Mouse (Mus musculus) embryonic facial prominence, embryonic 10.5 days (tissue): ENCODE data around the gene Cd2ap. TPM values are rescaled to one million over a fixed set of nuclear protein-coding genes. Genes with fewer than 3 reads are reported as not detected.
A peak's percentile ranks its signal among the peaks of the same experiment; 100 is the strongest.
"Not testable (repeated sequence)": the region's sequence is repeated elsewhere in the genome, so short reads cannot be mapped to it uniquely, and the experiment has no call there.

Experiments used
- DNase-seq: peaks from one replicate; pipeline ENCODE4 v3.0.0-alpha.2; 2017; ENCODE audit warnings: low spot score
- H3K27ac ChIP-seq: fragments of 300-500 bp; sonication (generic); replicated peaks from 2 replicates; pipeline ENCODE4 v1.5.1; 2016; ENCODE audit warnings: mild to moderate bottlenecking
- H3K27me3 ChIP-seq: fragments of 300-500 bp; sonication (generic); replicated peaks from 2 replicates; pipeline ENCODE4 v1.6.1; 2016; ENCODE audit warnings: low read depth, mild to moderate bottlenecking; ENCODE audit not compliant: poor library complexity, severe bottlenecking
- H3K36me3 ChIP-seq: fragments of 300-500 bp; sonication (generic); replicated peaks from 2 replicates; pipeline ENCODE4 v1.6.1; 2016; ENCODE audit warnings: mild to moderate bottlenecking, moderate library complexity
- H3K4me1 ChIP-seq: fragments of 300-500 bp; sonication (generic); 2 replicates; pipeline ENCODE4 v1.6.1; 2016
- H3K4me3 ChIP-seq: fragments of 300-500 bp; sonication (generic); 2 replicates; pipeline ENCODE4 v1.5.1; 2016; ENCODE audit warnings: mild to moderate bottlenecking, moderate library complexity
- H3K9me3 ChIP-seq: fragments of 300-500 bp; sonication (generic); 2 replicates; pipeline ENCODE4 v1.6.1; 2016; ENCODE audit warnings: mild to moderate bottlenecking
- WGBS: fragments of 180-500 bp; shearing (Covaris S2); methylation state at CpG from one replicate; pipeline ENCODE4 v1.1.7; 2016; 5-methylcytosine and 5-hydroxymethylcytosine counted together
- polyA plus RNA-seq: library from polyadenylated mRNA; unstranded; fragments of >200 nt; fragmentation: Nextera tagmentation; extraction: Ambion mirVana; gene quantifications from 2 replicates; pipeline ENCODE4 v1.2.1, GENCODE M21; 2016

Cd2ap gene
- polyA plus RNA-seq: 14.9 and 17.0 TPM in 2 replicates

GRCm38 (mm10) chr17:42876001-42876903 is at the start of gene Cd2ap:
Cd2ap (minus strand) TSS chr17:42876665.
- Histone ChIP-seq H3K4me3 (peak within 1 kb of the TSS; percentile 86), H3K36me3 (no peaks in the 10 kb centered on the region), H3K9me3 (no peaks in the 10 kb centered on the region), H3K27me3 (no peaks in the 10 kb centered on the region; the same call in 1 of the 2 replicates), H3K4me1 (peaks cover 15% of the 10 kb centered on the region), H3K27ac (peak within 1 kb of the TSS; percentile 98)
- under 1% methylated on average over 94 of the region's 94 CpGs for WGBS
- DNase-seq: peak; percentile 96

GRCm38 (mm10) chr17:42924731-42925130 is 48.3 kb upstream of the Cd2ap start:
- no peak for DNase-seq
- H3K4me3 ChIP-seq: no peak overlapping the region
- no peaks in the 10 kb centered on the region for H3K4me1 ChIP-seq
- no peaks in the 10 kb centered on the region for H3K36me3 ChIP-seq
- H3K9me3 ChIP-seq: no peaks in the 10 kb centered on the region
- H3K27ac ChIP-seq: no peak overlapping the region
- 88% methylated on average over 5 of the region's 5 CpGs for WGBS
- no peaks in the 10 kb centered on the region for H3K27me3 ChIP-seq

- no peaks in the 10 kb centered on the region for H3K36me3 ChIP-seq
- no peaks in the 10 kb centered on the region for H3K27me3 ChIP-seq
- 84% methylated on average over 9 of the region's 9 CpGs for WGBS
- no peaks in the 10 kb centered on the region for H3K9me3 ChIP-seq
- H3K27ac ChIP-seq: no peak overlapping the region
- H3K4me3 ChIP-seq: no peak overlapping the region
- H3K4me1 ChIP-seq: no peaks in the 10 kb centered on the region
- no peak for DNase-seq
Measured at GRCm38 (mm10) chr17:42918810-42919209, 42.3 kb upstream of the Cd2ap start.

GRCm38 (mm10) chr17:42914726-42915125 is 38.3 kb upstream of the Cd2ap start:
- no peaks in the 10 kb centered on the region for H3K27me3 ChIP-seq
- H3K27ac ChIP-seq: no peak overlapping the region
- H3K9me3 ChIP-seq: no peaks in the 10 kb centered on the region
- 0 out of 2 replicates have a peak, but pooled peaks cover under 1% of the 10 kb centered on the region for H3K4me1 ChIP-seq
- DNase-seq: no peak
- H3K4me3 ChIP-seq: no peak overlapping the region
- H3K36me3 ChIP-seq: no peaks in the 10 kb centered on the region
- 85% methylated on average over 7 of the region's 7 CpGs for WGBS

GRCm38 (mm10) chr17:42912193-42912592 is 35.7 kb upstream of the Cd2ap start:
- Histone ChIP-seq H3K4me1 (peaks cover 7% of the 10 kb centered on the region; the same call in 1 of the 2 replicates), H3K4me3 (no peak overlapping the region), H3K36me3 (no peaks in the 10 kb centered on the region), H3K27ac (no peak overlapping the region), H3K27me3 (no peaks in the 10 kb centered on the region), H3K9me3 (no peaks in the 10 kb centered on the region)
- WGBS: 84% methylated on average over 6 of the region's 6 CpGs
- DNase-seq: no peak

GRCm38 (mm10) chr17:42910476-42910875 is 34.0 kb upstream of the Cd2ap start:
- H3K9me3 ChIP-seq: no peaks in the 10 kb centered on the region
- DNase-seq: no peak
- WGBS: 85% methylated on average over 3 of the region's 3 CpGs
- no peak overlapping the region for H3K4me3 ChIP-seq
- H3K27ac ChIP-seq: no peak overlapping the region
- H3K27me3 ChIP-seq: no peaks in the 10 kb centered on the region
- peaks cover 7% of the 10 kb centered on the region; the same call in 1 of the 2 replicates for H3K4me1 ChIP-seq
- H3K36me3 ChIP-seq: no peaks in the 10 kb centered on the region

GRCm38 (mm10) chr17:42909376-42909775 is 32.9 kb upstream of the Cd2ap start:
- H3K4me1 ChIP-seq: peaks cover 7% of the 10 kb centered on the region; the same call in 1 of the 2 replicates
- no peak overlapping the region for H3K27ac ChIP-seq
- 71% methylated on average over 9 of the region's 9 CpGs for WGBS
- H3K9me3 ChIP-seq: no peaks in the 10 kb centered on the region
- no peak overlapping the region for H3K4me3 ChIP-seq
- H3K36me3 ChIP-seq: no peaks in the 10 kb centered on the region
- no peaks in the 10 kb centered on the region for H3K27me3 ChIP-seq
- no peak for DNase-seq

- 71% methylated on average over 9 of the region's 9 CpGs for WGBS
Measured at GRCm38 (mm10) chr17:42908744-42909370, 32.4 kb upstream of the Cd2ap start.

GRCm38 (mm10) chr17:42908136-42908535 is 31.7 kb upstream of the Cd2ap start:
- 93% methylated on average over 3 of the region's 3 CpGs for WGBS
- Histone ChIP-seq H3K9me3 (no peaks in the 10 kb centered on the region), H3K4me3 (no peak overlapping the region), H3K27ac (no peak overlapping the region), H3K4me1 (peaks cover 7% of the 10 kb centered on the region; the same call in 1 of the 2 replicates), H3K36me3 (no peaks in the 10 kb centered on the region), H3K27me3 (no peaks in the 10 kb centered on the region)
- no peak for DNase-seq

More at GRCm38 (mm10) chr17:42908744-42909370, 32.4 kb upstream of the Cd2ap start:
- Histone ChIP-seq H3K36me3 (no peaks in the 10 kb centered on the region), H3K9me3 (no peaks in the 10 kb centered on the region), H3K4me3 (no peak overlapping the region), H3K4me1 (peaks cover 7% of the 10 kb centered on the region; the same call in 1 of the 2 replicates), H3K27me3 (no peaks in the 10 kb centered on the region), H3K27ac (no peak overlapping the region)
- no peak for DNase-seq

- H3K36me3 ChIP-seq: not testable (repeated sequence)
- WGBS: 89% methylated on average over 1 of the region's 1 CpGs
Measured at GRCm38 (mm10) chr17:42906456-42906855, 30.0 kb upstream of the Cd2ap start.

GRCm38 (mm10) chr17:42905919-42906318 is 29.5 kb upstream of the Cd2ap start:
- Histone ChIP-seq H3K27ac (no peak overlapping the region), H3K4me3 (no peak overlapping the region), H3K36me3 (no peaks in the 10 kb centered on the region), H3K9me3 (no peaks in the 10 kb centered on the region), H3K27me3 (no peaks in the 10 kb centered on the region), H3K4me1 (peaks cover 7% of the 10 kb centered on the region; the same call in 1 of the 2 replicates)
- WGBS: 85% methylated on average over 6 of the region's 6 CpGs
- DNase-seq: no peak

More at GRCm38 (mm10) chr17:42906456-42906855, 30.0 kb upstream of the Cd2ap start:
- H3K9me3 ChIP-seq, H3K4me1 ChIP-seq, DNase-seq, H3K27ac ChIP-seq, H3K4me3 ChIP-seq, H3K27me3 ChIP-seq: not testable (repeated sequence)

GRCm38 (mm10) chr17:42900795-42901194 is 24.3 kb upstream of the Cd2ap start:
- DNase-seq: no peak
- Histone ChIP-seq H3K9me3 (peaks cover 12% of the 10 kb centered on the region), H3K4me3 (no peak overlapping the region), H3K4me1 (no peaks in the 10 kb centered on the region), H3K36me3 (no peaks in the 10 kb centered on the region), H3K27ac (no peak overlapping the region), H3K27me3 (no peaks in the 10 kb centered on the region)
- 73% methylated on average over 2 of the region's 2 CpGs for WGBS
